Mouse (Mus musculus) adrenal gland, postnatal 36 days (tissue): ENCODE results near the gene Dmgdh. TPM values are rescaled to one million over a fixed set of nuclear protein-coding genes. Genes with fewer than 3 reads are reported as not detected.

Experiments
- DNase-seq, 2 experiments: peaks; one replicate each; pipeline ENCODE4 v3.0.0; 2021; ENCODE audit warnings: mixed read lengths in 1 of 2
- microRNA-seq: library from miRNA; unstranded; fragments of <30 nt; microRNA quantifications from one replicate; pipeline ENCODE4 v1.2.0, GENCODE M21; 2021
- total RNA-seq, 2 experiments: library from RNA; stranded (reverse); gene quantifications; 2 replicates each; pipeline ENCODE4 v1.2.3; 2021

The Dmgdh gene
- total RNA-seq, 2 experiments from 2014 or later = 0.10 TPM; not detected in 1

DNA sequence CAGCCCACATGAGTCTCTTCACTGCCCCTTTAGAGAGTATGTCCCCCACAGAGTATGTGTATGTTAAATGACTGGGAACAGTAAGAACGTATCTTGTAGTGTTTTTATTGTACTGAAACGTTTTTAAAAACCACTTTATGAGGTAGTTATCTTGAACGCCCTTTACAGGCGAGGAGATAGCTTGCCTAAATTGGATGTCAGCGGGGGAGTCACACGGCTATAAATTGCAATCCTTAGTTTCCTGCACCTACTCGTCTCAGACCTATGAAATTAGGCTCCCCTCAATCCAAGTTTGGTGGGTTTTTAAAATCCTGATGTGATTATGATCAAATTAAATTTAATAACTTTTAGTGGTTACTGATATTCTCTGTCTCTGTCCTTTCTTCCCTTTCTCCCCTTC is 98.6 kb downstream of the Dmgdh start:
- no peak for DNase-seq

DNA sequence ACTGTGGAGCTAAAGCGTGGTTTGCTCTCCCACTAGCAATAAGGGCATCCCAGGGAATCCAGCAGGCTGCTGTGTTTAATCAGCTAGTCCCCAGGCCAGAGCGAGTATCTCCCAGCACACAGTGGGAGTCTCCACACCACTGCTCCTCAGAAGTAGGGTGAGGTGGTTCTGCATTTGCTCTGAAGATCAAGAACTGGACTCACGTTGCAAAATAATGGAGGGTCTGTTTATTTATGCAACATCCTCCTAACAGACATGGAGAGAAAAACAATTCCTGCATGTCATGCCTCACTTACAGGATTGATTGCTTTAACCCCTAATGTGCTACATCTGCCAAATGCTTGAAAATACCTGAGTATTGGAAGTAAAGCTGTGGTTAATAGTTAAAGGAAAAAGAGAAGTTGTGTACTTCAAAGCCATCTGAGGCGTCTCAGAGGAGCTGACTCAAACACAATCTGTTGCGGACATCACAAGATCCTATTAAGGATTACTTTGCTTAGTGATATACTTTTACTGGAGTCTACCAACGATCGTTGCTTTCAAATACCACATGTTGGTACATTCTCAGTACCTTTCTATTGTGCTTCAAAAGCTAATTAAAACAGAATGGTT is 99.6 kb downstream of the Dmgdh start:
- DNase-seq = no peak

DNA sequence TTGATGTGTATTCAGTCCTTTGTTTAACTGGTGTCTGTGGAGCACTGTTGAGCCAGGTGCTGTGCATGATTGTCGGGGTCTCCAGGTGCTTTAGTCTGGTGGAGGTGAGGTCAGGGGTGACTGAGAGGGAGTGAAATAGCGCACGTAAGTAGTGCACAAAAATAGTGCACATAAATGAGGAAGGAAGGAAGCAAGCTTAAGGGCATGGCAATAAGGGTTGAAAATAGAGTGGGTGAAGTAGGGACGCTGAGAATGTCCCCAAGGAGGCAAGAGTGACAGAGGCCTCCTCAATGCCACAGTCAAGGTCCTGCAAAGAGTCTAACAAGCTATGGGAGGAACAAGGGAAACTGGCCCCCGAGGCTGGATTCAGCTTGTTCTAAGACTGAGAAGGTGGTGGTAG is 108.6 kb downstream of the Dmgdh start:
- DNase-seq = no peak

DNA sequence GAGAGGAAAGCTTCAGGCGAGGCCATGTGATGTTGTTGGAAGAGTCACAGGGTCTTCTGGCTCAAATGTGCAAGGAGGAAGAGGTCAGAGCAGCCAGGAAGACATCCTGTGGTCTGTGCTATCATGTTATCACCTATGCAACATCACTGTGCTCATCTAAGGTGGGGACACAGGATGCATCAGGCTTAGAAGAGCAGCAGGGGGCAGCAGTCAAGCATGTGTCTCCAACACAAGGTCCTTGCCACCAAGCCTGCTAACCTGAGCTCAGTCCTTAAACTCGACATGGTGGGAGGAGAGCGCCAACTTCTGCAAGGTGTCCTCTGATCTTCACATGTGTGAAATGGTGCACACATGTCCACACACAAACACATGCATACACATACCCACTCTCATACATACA is 111.1 kb downstream of the Dmgdh start:
- no peak for DNase-seq

DNA sequence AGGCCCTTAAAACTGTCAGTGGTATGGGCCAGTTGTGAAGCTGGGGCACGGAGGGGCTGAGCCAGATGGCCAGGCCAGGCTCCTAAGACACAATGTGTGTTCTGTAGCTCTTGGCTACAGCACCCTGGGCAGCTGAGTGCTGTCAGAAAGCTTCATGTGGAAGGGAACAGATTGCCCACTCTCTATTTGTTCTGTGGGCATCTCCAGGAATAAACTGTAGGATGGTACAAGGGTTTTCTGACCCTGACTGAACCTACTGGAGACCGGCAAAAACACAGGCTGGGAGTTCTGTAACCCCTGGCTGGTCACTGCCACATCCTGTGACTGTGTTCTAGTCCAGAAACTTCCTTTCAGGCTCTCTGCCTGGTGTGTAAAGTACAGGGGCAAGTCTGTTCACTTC is 111.8 kb downstream of the Dmgdh start:
- DNase-seq = no peak

DNA sequence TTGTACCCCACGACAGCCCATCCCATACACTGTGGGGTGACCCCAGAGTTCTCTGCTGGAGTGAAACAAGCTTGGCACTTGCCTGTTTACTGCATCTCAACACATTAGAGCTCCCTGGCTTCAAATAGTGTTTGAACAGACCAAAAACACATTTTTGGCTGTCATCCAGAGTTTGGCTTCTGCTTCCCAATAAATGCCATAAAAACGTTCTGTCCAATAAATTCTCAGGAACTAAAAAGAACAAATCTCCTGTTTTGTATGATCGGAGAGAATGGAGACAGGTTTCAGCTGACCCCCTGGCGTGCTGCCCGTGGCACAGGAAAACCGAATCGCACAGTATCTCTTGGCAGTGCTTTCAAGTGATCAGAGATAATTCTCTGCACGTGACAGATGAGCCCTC is 113.4 kb downstream of the Dmgdh start:
- DNase-seq = peak in 1 of 2 experiments; percentile 34

DNA sequence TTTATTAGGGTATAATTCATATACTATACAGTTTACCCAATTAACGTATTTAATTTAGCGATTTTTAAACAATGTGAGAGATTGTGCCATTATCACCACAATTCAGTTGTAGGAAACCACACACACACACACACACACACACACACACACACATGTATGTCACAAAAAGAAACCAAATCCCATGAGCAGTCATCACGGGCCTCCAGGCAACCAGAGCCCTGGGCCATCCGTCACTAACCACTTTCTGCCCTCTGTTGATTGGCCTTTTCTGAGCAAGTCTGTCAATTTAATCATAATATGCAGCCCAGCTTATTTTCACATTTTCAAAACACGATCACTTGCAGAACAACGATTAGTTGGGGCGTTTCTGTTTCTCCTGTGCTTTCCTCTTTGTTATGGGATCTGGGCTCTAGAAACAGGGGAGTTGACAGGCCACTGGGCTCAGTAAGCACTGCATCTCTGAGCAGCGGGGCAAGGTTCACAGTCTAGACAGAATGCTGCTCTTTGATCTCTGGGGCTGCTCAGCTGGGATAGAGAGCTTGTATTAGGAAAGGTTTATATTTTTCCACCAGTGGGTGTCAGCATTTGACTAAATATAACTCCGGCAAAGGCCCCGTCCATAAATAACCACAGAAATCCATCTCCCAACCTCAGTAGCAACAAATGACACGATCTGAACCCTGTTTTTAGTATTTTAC is 118.9 kb downstream of the Dmgdh start:
- DNase-seq = peak in 1 of 2 experiments; percentile 49

DNA sequence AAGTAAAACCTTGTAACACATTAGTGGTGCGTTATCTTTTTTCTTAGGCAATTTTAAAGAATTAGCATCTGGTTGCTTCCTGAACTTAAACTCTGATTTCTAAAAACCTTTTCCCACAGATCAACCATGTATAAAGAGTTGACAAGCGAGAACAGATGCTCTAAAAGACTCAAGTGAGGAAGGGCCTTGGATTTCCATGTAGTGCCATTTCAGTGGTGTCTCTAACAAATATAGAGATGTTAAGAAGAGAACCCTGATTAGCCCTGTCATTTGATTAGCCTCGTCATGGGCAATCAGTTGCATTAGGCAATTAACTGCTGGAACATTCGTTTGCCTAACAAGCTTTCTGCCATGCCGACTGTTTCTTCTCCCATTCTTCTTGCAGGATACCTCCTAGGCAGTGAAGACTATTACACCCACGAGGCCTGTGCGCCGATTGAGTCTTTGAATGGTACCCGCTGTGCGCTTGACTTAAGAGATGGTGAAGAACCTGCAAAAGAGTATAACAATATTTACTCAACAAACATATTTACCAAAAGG is 119.5 kb downstream of the Dmgdh start:
- no peak for DNase-seq

DNA sequence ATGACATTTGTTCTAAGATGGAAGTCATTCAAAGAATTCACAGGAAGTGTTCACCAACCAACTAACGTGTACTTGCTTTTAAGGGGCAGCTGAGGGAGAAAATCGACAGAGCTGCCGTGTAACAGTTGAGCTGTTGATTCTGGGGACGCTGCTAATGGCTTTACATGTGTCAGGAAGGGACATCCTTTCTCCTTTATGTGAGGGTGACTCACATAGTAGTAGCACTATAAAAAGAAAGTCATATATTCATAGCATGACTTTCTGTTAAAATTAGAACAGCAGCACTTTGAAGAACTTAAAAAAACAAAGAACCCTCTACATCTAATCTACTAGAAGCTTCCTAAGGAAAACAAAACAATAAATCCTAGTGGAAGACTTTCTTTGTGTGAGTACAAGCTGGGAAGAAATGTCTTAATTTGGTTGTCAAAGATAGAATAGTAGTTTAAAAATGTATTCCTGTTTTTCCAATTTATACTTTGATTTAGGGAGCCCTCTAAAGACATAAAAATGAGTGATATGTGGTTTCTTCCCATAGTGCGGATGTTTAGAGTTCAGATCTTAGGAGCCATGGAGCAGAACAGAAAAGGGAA is 122.9 kb downstream of the Dmgdh start:
- DNase-seq = no peak

Small RNAs within 50 kb of the gene (microRNA-seq; reads per million reads assigned to microRNA genes)
- gene Mir5624 = not detected

Other genes starting within 250 kb of the Dmgdh start
- gene Jmy, start 174.6 kb upstream of the Dmgdh start, total RNA-seq = 10 to 100 TPM; 53.8 to 62.4 TPM
- gene Bhmt, start 36.5 kb upstream of the Dmgdh start, total RNA-seq = 1 to 10 TPM; 1.2 to 1.5 TPM
- under 1 TPM in 1 of 2 experiments, not detected in 1; 0.26 TPM for gene Bhmt2, start 131 bp upstream of the Dmgdh start, total RNA-seq
- gene Arsb, start 97.2 kb downstream of the Dmgdh start, total RNA-seq = 10 to 100 TPM; 36.9 to 43.3 TPM